Mouse (Mus musculus): ENCODE measurements at regions not wholly inside any gene's neighbourhood (a gene's known extent, or its start where the extent isn't known, plus 50 kb on each side); places are given as distances from the start of the nearest gene placed in this dataset.

DNA sequence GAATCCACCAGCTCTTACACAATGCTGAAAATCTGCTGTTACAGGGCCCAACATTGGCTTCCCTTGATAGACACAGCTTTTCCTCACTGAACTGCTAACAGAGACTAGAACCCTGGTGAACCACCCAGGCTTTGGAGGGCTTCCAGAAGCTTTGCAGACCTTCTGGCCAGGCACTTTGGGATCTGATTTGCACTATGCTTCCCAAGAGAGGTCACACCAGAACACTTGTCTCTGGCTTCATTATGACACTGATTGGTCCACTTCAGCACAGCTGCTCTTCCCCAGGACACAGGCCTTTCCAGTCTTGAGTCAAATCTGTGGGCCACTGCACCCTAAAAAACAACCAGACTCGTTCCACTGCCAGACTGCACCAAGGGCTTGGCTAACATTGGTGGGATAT, 82.8 kb upstream of the Thbs1 start:
- Histone ChIP-seq H3K27me3 (replicated peaks; ENCODE audit: low read depth, poor library complexity, severe bottlenecking) (no peaks in the 10 kb centered on the region), H3K27ac (replicated peaks) (no peak overlapping the region), H3K4me1 (no peaks in the 10 kb centered on the region), H3K36me3 (replicated peaks) (no peaks in the 10 kb centered on the region), H3K4me3 (no peak overlapping the region), H3K9me3 (no peaks in the 10 kb centered on the region)
- no peak for DNase-seq (ENCODE audit: low spot score)
- 76% methylated on average over 1 of the region's 1 CpGs for WGBS

DNA sequence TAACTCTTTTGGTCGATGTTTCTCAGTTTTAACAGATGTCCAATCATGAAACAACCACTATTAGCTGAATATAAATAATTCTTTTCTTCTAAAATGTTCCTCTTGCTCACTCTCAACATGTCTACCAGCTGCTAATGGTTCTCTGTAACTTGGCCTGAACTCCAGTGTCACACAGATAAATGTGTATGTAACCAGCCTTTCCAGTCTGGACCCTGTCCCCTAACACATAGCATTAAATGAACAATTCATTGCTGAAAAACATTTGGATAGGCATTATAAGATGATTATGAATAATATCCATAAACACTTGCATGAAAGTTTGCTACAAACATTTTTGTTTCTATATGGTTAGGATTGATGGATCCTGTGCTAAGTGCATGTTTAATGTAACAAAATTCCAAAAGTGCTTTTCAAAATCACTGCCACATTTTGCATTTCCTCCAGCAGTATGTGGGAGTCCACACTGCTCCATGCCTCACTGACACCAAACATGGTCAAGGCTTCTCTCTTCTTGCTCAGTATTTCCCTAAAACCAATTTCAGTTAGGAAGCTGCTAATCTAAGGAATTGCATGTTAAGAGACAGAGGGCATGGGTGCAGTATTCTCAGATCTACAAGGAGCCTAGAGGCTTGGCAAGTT, 82.1 kb upstream of the Thbs1 start:
- Histone ChIP-seq H3K9me3 (no peaks in the 10 kb centered on the region), H3K4me3 (no peak overlapping the region), H3K4me1 (no peaks in the 10 kb centered on the region), H3K27ac (replicated peaks) (no peak overlapping the region), H3K36me3 (replicated peaks) (no peaks in the 10 kb centered on the region), H3K27me3 (replicated peaks; ENCODE audit: low read depth, poor library complexity, severe bottlenecking) (no peaks in the 10 kb centered on the region)
- WGBS = 84% methylated on average over 1 of the region's 1 CpGs
- no peak for DNase-seq (ENCODE audit: low spot score)

DNA sequence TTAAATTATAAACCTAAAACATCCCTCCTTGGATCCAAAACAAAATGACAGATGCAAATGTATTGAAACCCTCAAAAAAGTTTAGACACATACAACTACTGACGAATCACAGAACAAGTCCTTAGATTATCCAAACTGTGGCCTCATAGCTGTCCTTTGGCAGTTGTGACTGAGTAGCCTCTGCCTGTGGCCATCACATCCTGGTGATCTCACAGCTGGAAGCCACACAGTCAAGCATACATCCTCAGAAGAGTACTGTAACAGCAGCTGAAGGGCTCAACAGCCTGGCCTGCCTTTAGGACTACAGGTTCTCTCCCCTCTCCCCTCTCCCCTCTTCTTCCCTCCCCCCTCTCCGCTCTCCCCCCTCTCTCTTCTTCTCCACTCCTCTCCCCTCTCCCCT, 80.0 kb upstream of the Thbs1 start:
- Histone ChIP-seq H3K27ac (replicated peaks) (no peak overlapping the region), H3K4me1 (no peaks in the 10 kb centered on the region), H3K27me3 (replicated peaks; ENCODE audit: low read depth, poor library complexity, severe bottlenecking) (no peaks in the 10 kb centered on the region), H3K9me3 (no peaks in the 10 kb centered on the region), H3K4me3 (no peak overlapping the region), H3K36me3 (replicated peaks) (no peaks in the 10 kb centered on the region)
- no peak for DNase-seq (ENCODE audit: low spot score)
- WGBS = 69% methylated on average over 2 of the region's 2 CpGs

DNA sequence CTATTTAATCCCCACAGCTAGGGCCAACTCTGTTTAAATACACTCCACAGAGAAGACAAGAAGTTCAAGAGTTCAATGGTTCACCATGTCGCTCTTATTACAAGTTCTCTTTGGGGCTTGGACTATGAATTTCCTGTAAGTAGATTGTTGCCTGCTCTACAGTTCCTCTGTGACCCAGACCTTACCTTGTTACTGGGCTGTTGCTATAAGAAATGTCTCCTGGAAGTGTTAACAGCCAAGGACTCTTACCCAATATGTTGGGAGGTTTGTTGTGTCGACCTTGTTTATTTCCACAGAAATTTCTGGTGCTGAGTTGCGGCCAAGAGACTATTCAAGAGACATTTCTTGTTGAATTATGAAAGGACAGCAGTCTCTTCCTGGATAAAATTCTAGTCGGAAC, 78.3 kb upstream of the Thbs1 start:
- no peaks in the 10 kb centered on the region for H3K9me3 ChIP-seq
- H3K4me3 ChIP-seq = no peak overlapping the region
- 86% methylated on average over 4 of the region's 4 CpGs for WGBS
- H3K36me3 ChIP-seq (replicated peaks) = no peaks in the 10 kb centered on the region
- no peaks in the 10 kb centered on the region for H3K27me3 ChIP-seq (replicated peaks; ENCODE audit: low read depth, poor library complexity, severe bottlenecking)
- no peaks in the 10 kb centered on the region for H3K4me1 ChIP-seq
- DNase-seq (ENCODE audit: low spot score) = no peak
- H3K27ac ChIP-seq (replicated peaks) = no peak overlapping the region

DNA sequence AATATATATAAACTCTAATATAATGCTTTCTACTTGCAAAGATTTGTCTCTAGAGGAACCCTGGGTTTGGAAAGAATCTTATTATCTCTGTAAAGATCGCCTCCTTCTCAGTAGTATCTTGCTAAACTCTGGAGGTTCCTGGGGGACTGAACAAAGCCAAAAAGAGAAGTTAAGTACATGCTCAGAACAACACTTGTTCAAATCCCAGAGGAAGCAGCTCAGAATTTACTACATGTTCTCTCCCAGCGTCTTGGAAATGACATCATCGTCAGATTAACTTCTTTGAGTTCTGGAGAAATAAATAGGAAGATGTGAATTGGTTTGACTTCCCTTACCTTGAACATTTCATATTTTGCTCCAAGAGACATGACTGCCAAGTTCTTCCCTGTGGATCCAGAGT, 77.7 kb upstream of the Thbs1 start:
- no peaks in the 10 kb centered on the region for H3K36me3 ChIP-seq (replicated peaks)
- no peaks in the 10 kb centered on the region for H3K9me3 ChIP-seq
- 89% methylated on average over 3 of the region's 3 CpGs for WGBS
- no peak overlapping the region for H3K27ac ChIP-seq (replicated peaks)
- no peak overlapping the region for H3K4me3 ChIP-seq
- no peak for DNase-seq (ENCODE audit: low spot score)
- H3K27me3 ChIP-seq (replicated peaks; ENCODE audit: low read depth, poor library complexity, severe bottlenecking) = no peaks in the 10 kb centered on the region
- H3K4me1 ChIP-seq = no peaks in the 10 kb centered on the region

DNA sequence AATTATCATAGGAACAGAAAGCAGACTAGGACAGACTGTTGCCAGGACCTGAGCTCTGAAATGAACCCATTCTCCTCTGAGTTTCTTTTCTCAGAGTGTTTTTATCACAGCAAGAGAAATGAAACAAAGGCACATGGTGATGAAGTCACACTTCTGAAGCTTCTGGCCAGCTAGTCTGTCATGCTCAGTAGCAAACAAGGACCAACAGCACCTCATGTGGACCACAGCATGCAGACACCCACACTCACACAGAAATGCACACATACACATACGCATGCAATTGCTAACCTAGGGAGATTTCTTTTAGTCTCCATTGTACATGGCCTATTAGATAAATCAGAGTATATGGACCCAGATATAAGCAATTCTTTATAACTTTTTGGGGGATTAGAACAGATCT, 76.3 kb upstream of the Thbs1 start:
- Histone ChIP-seq H3K9me3 (no peaks in the 10 kb centered on the region), H3K4me1 (peaks cover 7% of the 10 kb centered on the region; the same call in 1 of the 2 replicates), H3K4me3 (no peak overlapping the region), H3K36me3 (replicated peaks) (no peaks in the 10 kb centered on the region), H3K27ac (replicated peaks) (no peak overlapping the region), H3K27me3 (replicated peaks; ENCODE audit: low read depth, poor library complexity, severe bottlenecking) (no peaks in the 10 kb centered on the region)
- DNase-seq (ENCODE audit: low spot score) = no peak
- 97% methylated on average over 1 of the region's 1 CpGs for WGBS

DNA sequence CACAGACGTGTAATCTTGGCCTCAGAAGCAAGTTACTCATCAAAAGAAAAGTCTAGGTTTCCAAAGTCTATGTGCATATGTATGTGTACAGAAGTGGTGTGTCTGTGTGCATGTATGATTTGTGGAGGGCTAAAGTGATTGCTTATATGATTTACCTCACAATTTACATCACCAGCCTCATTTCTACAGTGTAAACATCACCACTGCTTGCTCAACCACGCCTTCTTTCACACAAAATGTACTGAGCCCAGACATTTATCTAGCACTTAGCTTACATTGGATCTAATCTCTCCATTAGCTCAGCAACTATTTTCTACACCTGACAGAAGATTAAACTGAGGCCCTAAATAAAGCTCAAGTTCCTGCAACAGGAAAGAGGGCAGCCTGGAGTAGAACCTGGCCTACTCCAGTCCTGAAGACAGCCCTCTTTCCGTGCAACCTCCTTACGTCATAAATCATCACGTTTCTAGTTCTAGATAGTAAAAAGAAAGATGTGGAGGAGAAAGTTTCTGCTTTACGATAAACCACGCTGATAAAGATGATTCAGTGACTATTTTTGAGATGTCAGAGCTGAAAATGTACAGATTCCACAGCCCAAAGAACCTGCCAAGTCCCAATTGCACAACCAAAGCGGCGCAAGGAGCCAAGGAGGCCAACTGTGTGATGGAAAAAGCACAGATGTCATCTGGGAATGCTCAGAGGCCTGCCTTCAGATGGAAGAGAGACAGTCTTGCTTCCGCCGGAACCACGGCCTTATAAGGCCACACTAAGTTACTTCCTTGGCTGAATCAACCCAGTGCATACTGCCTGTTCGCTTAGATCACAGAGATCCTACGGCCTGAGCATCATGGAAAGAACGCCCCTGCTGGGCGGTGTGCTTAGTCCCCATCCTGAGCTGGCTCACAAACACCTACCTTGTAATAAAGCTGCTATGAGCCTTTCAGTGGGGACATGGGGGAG, 72.5 kb upstream of the Thbs1 start:
- Histone ChIP-seq H3K36me3 (replicated peaks) (no peaks in the 10 kb centered on the region), H3K4me3 (no peak overlapping the region), H3K9me3 (no peaks in the 10 kb centered on the region), H3K27me3 (replicated peaks; ENCODE audit: low read depth, poor library complexity, severe bottlenecking) (no peaks in the 10 kb centered on the region), H3K27ac (replicated peaks) (no peak overlapping the region), H3K4me1 (peaks cover 7% of the 10 kb centered on the region; the same call in 1 of the 2 replicates)
- DNase-seq (ENCODE audit: low spot score) = peak; percentile 10
- 92% methylated on average over 16 of the region's 16 CpGs for WGBS

DNA sequence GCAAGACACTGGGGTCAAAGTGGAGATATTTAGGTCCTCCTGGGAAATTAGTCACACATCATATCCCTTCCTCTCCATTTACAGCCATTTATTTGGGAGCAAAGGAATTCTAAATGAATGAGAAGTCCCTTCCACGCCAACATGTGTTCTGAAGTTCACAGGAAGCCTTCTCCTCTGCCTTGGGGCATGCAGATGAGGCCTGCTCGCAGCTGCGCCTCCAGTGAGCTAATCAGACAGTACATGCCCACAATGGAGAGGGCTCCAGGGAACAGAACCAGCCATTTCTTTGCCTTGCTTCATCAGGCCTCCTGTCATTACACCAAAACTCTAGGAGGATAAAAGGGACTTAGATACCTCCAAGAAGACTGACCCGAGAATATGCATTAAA, 71.9 kb upstream of the Thbs1 start:
- H3K27ac ChIP-seq (replicated peaks) = no peak overlapping the region
- H3K27me3 ChIP-seq (replicated peaks; ENCODE audit: low read depth, poor library complexity, severe bottlenecking) = no peaks in the 10 kb centered on the region
- peaks cover 7% of the 10 kb centered on the region; the same call in 1 of the 2 replicates for H3K4me1 ChIP-seq
- H3K36me3 ChIP-seq (replicated peaks) = no peaks in the 10 kb centered on the region
- peak; percentile 13 for DNase-seq (ENCODE audit: low spot score)
- no peak overlapping the region for H3K4me3 ChIP-seq
- WGBS = 64% methylated on average over 4 of the region's 4 CpGs
- H3K9me3 ChIP-seq = no peaks in the 10 kb centered on the region

DNA sequence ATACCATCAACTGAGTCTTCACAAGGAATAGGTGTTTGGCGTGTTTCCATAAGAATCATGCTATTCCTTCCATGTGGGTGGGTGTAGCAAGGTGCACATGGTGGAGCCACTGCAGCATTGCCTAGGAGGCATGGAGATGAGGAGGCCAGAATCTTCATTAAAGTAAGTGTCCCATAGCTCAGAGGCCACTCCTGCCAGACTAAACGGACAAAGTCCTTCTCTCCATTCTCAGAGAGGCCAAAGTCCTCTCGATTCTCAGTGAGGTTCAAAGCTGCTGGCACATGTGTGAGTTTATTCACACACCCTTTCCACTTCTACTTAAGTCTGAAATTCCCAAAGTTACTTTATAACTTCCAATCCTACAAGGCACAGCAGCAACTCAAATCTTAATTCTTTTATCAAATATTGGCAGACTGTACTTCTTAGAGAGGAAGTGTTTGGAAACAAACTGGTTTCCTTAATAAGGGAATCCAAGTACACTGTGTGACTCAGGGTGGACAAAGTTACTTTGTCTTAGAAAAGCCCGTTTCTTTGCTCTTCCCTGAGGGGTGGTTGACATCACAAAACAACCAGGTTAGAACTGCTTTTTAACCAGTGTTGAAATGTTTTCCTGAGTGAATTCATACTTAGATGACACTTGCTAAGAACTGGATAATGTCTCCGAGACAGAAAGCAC, 69.2 kb upstream of the Thbs1 start:
- no peak for DNase-seq (ENCODE audit: low spot score)
- peaks cover 7% of the 10 kb centered on the region; the same call in 1 of the 2 replicates for H3K4me1 ChIP-seq
- H3K27ac ChIP-seq (replicated peaks) = no peak overlapping the region
- no peaks in the 10 kb centered on the region for H3K36me3 ChIP-seq (replicated peaks)
- no peak overlapping the region for H3K4me3 ChIP-seq
- H3K9me3 ChIP-seq = no peaks in the 10 kb centered on the region
- WGBS = 84% methylated on average over 5 of the region's 5 CpGs
- H3K27me3 ChIP-seq (replicated peaks; ENCODE audit: low read depth, poor library complexity, severe bottlenecking) = no peaks in the 10 kb centered on the region

DNA sequence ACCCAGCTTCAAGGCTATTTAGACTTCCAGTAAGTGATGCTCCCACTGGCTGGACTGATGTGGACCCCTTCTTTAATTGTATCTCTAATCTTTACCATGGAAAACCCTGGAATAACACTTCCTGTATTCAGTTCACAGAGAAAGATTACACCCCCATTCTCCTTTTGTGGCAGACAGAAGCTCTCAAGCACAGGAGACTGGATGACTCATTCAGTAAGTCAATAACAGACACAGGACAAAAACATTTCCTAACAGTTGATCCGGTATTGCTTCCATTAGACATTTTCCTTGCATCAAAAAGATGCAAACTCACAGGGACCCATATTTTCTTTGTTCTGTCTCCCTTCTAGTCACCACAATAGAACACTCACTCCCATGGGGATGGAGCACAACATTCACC, 67.0 kb upstream of the Thbs1 start:
- no peaks in the 10 kb centered on the region for H3K36me3 ChIP-seq (replicated peaks)
- no peaks in the 10 kb centered on the region for H3K9me3 ChIP-seq
- H3K4me1 ChIP-seq = peaks cover 4% of the 10 kb centered on the region; the same call in 1 of the 2 replicates
- WGBS = 84% methylated on average over 1 of the region's 1 CpGs
- H3K27me3 ChIP-seq (replicated peaks; ENCODE audit: low read depth, poor library complexity, severe bottlenecking) = no peaks in the 10 kb centered on the region
- no peak overlapping the region for H3K4me3 ChIP-seq
- no peak overlapping the region for H3K27ac ChIP-seq (replicated peaks)
- DNase-seq (ENCODE audit: low spot score) = no peak

DNA sequence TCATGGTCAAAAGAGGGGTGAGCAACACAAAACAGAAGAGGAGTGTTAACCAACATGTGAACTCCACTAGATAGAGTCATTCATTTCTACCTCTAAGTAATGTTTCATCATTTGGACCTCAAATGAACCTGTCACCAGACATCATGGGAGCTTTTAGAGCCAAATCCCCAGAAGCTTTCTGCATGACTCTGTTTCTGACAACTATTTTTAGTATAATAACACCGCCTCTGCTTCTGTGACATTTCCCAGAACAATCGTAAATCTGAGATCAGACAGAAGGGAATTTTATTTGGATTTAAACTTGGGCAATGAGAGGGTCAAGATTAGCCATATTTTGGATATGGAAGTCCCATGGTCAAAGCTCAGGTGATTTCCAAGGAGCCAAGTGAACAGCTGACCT, 61.4 kb upstream of the Thbs1 start:
- Histone ChIP-seq H3K27ac (replicated peaks) (no peak overlapping the region), H3K9me3 (no peaks in the 10 kb centered on the region), H3K27me3 (replicated peaks; ENCODE audit: low read depth, poor library complexity, severe bottlenecking) (no peaks in the 10 kb centered on the region), H3K4me1 (no peaks in the 10 kb centered on the region), H3K36me3 (replicated peaks) (no peaks in the 10 kb centered on the region), H3K4me3 (no peak overlapping the region)
- 91% methylated on average over 2 of the region's 2 CpGs for WGBS
- DNase-seq (ENCODE audit: low spot score) = no peak

DNA sequence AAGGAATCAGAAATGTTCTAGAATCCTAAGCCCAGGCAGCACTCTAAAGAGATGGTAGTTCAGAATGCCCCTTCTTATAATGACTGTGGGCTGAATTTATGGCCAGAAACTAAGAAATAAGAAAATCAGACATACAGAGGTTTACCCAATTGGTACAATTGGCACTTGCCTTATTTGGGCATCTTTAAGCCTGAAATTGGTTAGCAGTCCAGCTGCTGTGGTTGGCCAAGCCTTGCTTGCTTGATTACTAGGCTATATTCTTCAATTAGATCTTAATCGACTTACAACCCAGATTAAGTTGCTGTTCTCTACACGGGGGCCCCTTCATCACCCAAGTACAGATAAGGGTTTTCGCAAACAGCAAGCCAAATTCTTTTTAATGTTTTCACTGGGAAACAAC, 60.1 kb upstream of the Thbs1 start:
- Histone ChIP-seq H3K9me3 (no peaks in the 10 kb centered on the region), H3K27ac (replicated peaks) (no peak overlapping the region), H3K27me3 (replicated peaks; ENCODE audit: low read depth, poor library complexity, severe bottlenecking) (no peaks in the 10 kb centered on the region), H3K4me1 (no peaks in the 10 kb centered on the region), H3K4me3 (no peak overlapping the region), H3K36me3 (replicated peaks) (no peaks in the 10 kb centered on the region)
- 88% methylated on average over 3 of the region's 3 CpGs for WGBS
- DNase-seq (ENCODE audit: low spot score) = no peak
